Mouse (Mus musculus): ENCODE measurements around the gene R3hdm2. TPM values are rescaled to one million over a fixed set of nuclear protein-coding genes. Genes with fewer than 3 reads are reported as not detected.

The R3hdm2 gene
- total RNA-seq, 2 experiments from 2014 or later: 115 to 120 TPM

- no peak for DNase-seq
- intact Hi-C loops (cut with DNase I): no loop called here
Measured at GRCm38 (mm10) chr10:127531548-127531947, 151.4 kb downstream of the R3hdm2 start.

GRCm38 (mm10) chr10:127534036-127534928, 154.2 kb downstream of the R3hdm2 start, which contains the start of gene Nxph4:
Gene Nxph4, minus strand, starts transcription at chr10:127534559.
- intact Hi-C loops (cut with DNase I): no loop called here
- DNase-seq: peak; percentile 39 to 47

- intact Hi-C loops (cut with DNase I): no loop called here
- no peak for DNase-seq
Measured at GRCm38 (mm10) chr10:127534929-127535384, 154.8 kb downstream of the R3hdm2 start.

GRCm38 (mm10) chr10:127536586-127537314, 156.6 kb downstream of the R3hdm2 start:
- DNase-seq: peak; percentile 54 to 56
- intact Hi-C loops (cut with DNase I): loop anchor here (1.0 kb wide), 1 partner anchor 27 kb away; no protein-coding TSS in a partner anchor

GRCm38 (mm10) chr10:127537854-127538583, 157.9 kb downstream of the R3hdm2 start:
- intact Hi-C loops (cut with DNase I): loop anchor here (1.0 kb wide), 2 partner anchors 25 to 29 kb away; no protein-coding TSS in a partner anchor
- peak; percentile 78 to 88 for DNase-seq

GRCm38 (mm10) chr10:127541510-127541909, 161.4 kb downstream of the R3hdm2 start:
- intact Hi-C loops (cut with DNase I): no loop called here
- DNase-seq: no peak

- intact Hi-C loops (cut with DNase I): no loop called here
- DNase-seq: peak in 1 of 2 experiments; percentile 50
Measured at GRCm38 (mm10) chr10:127542084-127542483, 162.0 kb downstream of the R3hdm2 start.

- intact Hi-C loops (cut with DNase I): no loop called here
Measured at GRCm38 (mm10) chr10:127542720-127543119, 162.6 kb downstream of the R3hdm2 start.

GRCm38 (mm10) chr10:127543916-127544315, 163.8 kb downstream of the R3hdm2 start:
- no peak for DNase-seq
- intact Hi-C loops (cut with DNase I): no loop called here

More at GRCm38 (mm10) chr10:127542720-127543119, 162.6 kb downstream of the R3hdm2 start:
- no peak for DNase-seq

GRCm38 (mm10) chr10:127544375-127544774, 164.2 kb downstream of the R3hdm2 start:
- DNase-seq: no peak
- intact Hi-C loops (cut with DNase I): no loop called here

- DNase-seq: no peak
- intact Hi-C loops (cut with DNase I): no loop called here
Measured at GRCm38 (mm10) chr10:127546505-127546904, 166.4 kb downstream of the R3hdm2 start.

- no peak for DNase-seq
- intact Hi-C loops (cut with DNase I): no loop called here
Measured at GRCm38 (mm10) chr10:127548236-127548635, 168.1 kb downstream of the R3hdm2 start.

Other genes with a start within 250 kb of the R3hdm2 start
- 1 to 10 TPM; 2.9 to 3.8 TPM for gene B4galnt1, start 215.1 kb upstream of the R3hdm2 start, total RNA-seq (2021)
- gene Slc26a10, start 199.7 kb upstream of the R3hdm2 start, total RNA-seq (2021): 10 to 100 TPM; 45.5 to 66.9 TPM
- gene Arhgef25, start 190.2 kb upstream of the R3hdm2 start, total RNA-seq (2021): 10 to 100 TPM; 17.0 to 17.9 TPM
- 10 to 100 TPM; 36.1 to 43.4 TPM for gene Dtx3, start 184.6 kb upstream of the R3hdm2 start, total RNA-seq (2021)
- 10 to 100 TPM; 22.8 to 23.1 TPM for gene Pip4k2c, start 168.7 kb upstream of the R3hdm2 start, total RNA-seq (2021)
- gene Kif5a, start 117.0 kb upstream of the R3hdm2 start, total RNA-seq (2021): under 1 TPM; 0.49 to 0.72 TPM
- gene Dctn2, start 114.0 kb upstream of the R3hdm2 start, total RNA-seq (2021): 100 to 1,000 TPM; 146 to 151 TPM
- 10 to 100 TPM; 29.9 to 32.0 TPM for gene Mbd6, start 91.3 kb upstream of the R3hdm2 start, total RNA-seq (2021)
- 10 to 100 TPM; 39.2 to 45.9 TPM for gene Mars, start 68.5 kb upstream of the R3hdm2 start, total RNA-seq (2021)
- 1 to 10 TPM; 3.1 to 4.5 TPM for gene Arhgap9, start 58.4 kb upstream of the R3hdm2 start, total RNA-seq (2021)
- gene Gli1, start 38.4 kb upstream of the R3hdm2 start, total RNA-seq (2021): 1 to 10 TPM; 1.4 to 2.4 TPM
- not detected for gene Inhbe, start 25.9 kb upstream of the R3hdm2 start, total RNA-seq (2021)
- not detected for gene Inhbc, start 9.9 kb upstream of the R3hdm2 start, total RNA-seq (2021)
- gene Stac3, start 121.4 kb downstream of the R3hdm2 start, total RNA-seq (2021): 1 to 10 TPM in 1 of 2 experiments, under 1 TPM in 1; 0.88 to 2.1 TPM
- gene Ndufa4l2, start 134.6 kb downstream of the R3hdm2 start, total RNA-seq (2021): 10 to 100 TPM; 38.3 TPM
- gene Shmt2, start 142.1 kb downstream of the R3hdm2 start, total RNA-seq (2021): 10 to 100 TPM; 38.3 to 39.2 TPM
- 1 to 10 TPM; 1.1 TPM for gene Nxph4, start 154.2 kb downstream of the R3hdm2 start, total RNA-seq (2021)
- 100 to 1,000 TPM in 1 of 2 experiments, 10 to 100 TPM in 1; 85.0 to 105 TPM for gene Lrp1, start 240.8 kb downstream of the R3hdm2 start, total RNA-seq (2021)

Measured in heart, postnatal 14 days (tissue).